In genomic region chr17:84114279-84114994, GRCm38 (mm10) we compare ENCODE assay signal across 9 mouse cellular contexts.
A peak's percentile ranks its signal among the peaks of the same experiment; 100 is the strongest.
DNase-seq lines count a peak whose midpoint lies in the region; ATAC-seq and TF ChIP-seq lines count a peak whose summit lies in the region.
"Had no signal": no experiment of that assay in that cellular context is flagged by ENCODE, and none has a peak within 500 bp of the region (broad histone marks: within the 10 kb centered on the region; RNA-seq: fewer than 3 reads in every experiment).

No protein-coding gene starts in this region.

- H3K4me2 ChIP-seq in limb, embryonic 13.5 days (replicated peaks): no peak overlapping the region

- no peak for TF ChIP-seq RAD21 in MEL (IDR thresholded peaks at IDR 0.05; ENCODE audit: low read depth, low read length)

- no peak for TF ChIP-seq EP300 in MEL (IDR thresholded peaks at IDR 0.05; ENCODE audit: low read depth in 1 of 2, low read length in 2 of 2)

- H3K9me3 ChIP-seq in MEL (replicated peaks; ENCODE audit: insufficient read depth, low read length): no peaks in the 10 kb centered on the region
- no peaks in the 10 kb centered on the region for H3K9me3 ChIP-seq in limb, embryonic 13.5 days

- TF ChIP-seq POLR2A in kidney, adult 2 months (IDR thresholded peaks at IDR 0.05; ENCODE audit: low read depth, low read length): no peak
- peak in 1 of 2 experiments; percentile 4; a peak in 1 of 4 replicates for TF ChIP-seq POLR2A in MEL (IDR thresholded peaks at IDR 0.05; ENCODE audit: control insufficient read depth in 1 of 2, insufficient read depth in 1 of 2, low read depth in 1 of 2, low read length in 2 of 2, poor library complexity in 1 of 2)

- H3K4me1 ChIP-seq in kidney, adult 2 months (ENCODE audit: control insufficient read depth, insufficient read depth, low read length): peaks cover 5% of the 10 kb centered on the region; the same call in 1 of the 2 replicates
- peaks cover 19 to 65% of the 10 kb centered on the region in 2 experiments for H3K4me1 ChIP-seq in MEL (ENCODE audit: control insufficient read depth in 1 of 2, insufficient read depth in 2 of 2, low read length in 2 of 2)
- H3K4me1 ChIP-seq in limb, embryonic 13.5 days: peaks cover 64% of the 10 kb centered on the region

- H3K27me3 ChIP-seq in kidney, adult 2 months (replicated peaks; ENCODE audit: control insufficient read depth, insufficient read depth, low read length): no peaks in the 10 kb centered on the region
- no peaks in the 10 kb centered on the region for H3K27me3 ChIP-seq in MEL (ENCODE audit: control insufficient read depth in 1 of 2, insufficient read depth in 2 of 2, low read length in 2 of 2)
- H3K27me3 ChIP-seq in limb, embryonic 13.5 days: no peaks in the 10 kb centered on the region

- H3K4me3 ChIP-seq in kidney, adult 2 months (ENCODE audit: insufficient read depth, low read depth, low read length): no peak overlapping the region
- H3K4me3 ChIP-seq in MEL (ENCODE audit: control insufficient read depth in 1 of 2, insufficient read depth in 1 of 2, low read depth in 2 of 2, low read length in 2 of 2): peak overlapping the region; percentile 15 to 24; a peak in 3 of 4 replicates
- H3K4me3 ChIP-seq in limb, embryonic 13.5 days: no peak overlapping the region

- ATAC-seq in limb, embryonic 13.5 days (ENCODE audit: low FRiP score, low read depth): no peak
- ATAC-seq: midbrain, embryonic 16.5 days had no signal

- peak overlapping the region; percentile 26; the same call in 1 of the 2 replicates for H3K27ac ChIP-seq in kidney, adult 2 months (ENCODE audit: insufficient read depth, low read depth, low read length)
- H3K27ac ChIP-seq in MEL (ENCODE audit: control insufficient read depth, low read depth, low read length): peak overlapping the region; percentile 93
- H3K27ac ChIP-seq in limb, embryonic 13.5 days: peak overlapping the region; percentile 22; the same call in 1 of the 2 replicates

- DNase-seq in kidney, adult 2 months: no peak
- DNase-seq in kidney, postnatal 4 days: no peak
- DNase-seq in 416B (ENCODE audit: low read depth) (peak; percentile 20), MEL (ENCODE audit: low read depth, low spot score) (no peak)
- DNase-seq in ovary, postnatal 10 days (ENCODE audit: low spot score): no peak
- no peak for DNase-seq in cerebellum, adult 9-10 months
- DNase-seq in cerebellum, adult 8-10 months: no peak

- H3K9ac ChIP-seq in MEL (ENCODE audit: control insufficient read depth, low read depth, low read length, poor library complexity, severe bottlenecking): peak overlapping the region; percentile 66
- H3K9ac ChIP-seq in limb, embryonic 13.5 days: no peak overlapping the region

- H3K36me3 ChIP-seq in kidney, adult 2 months (ENCODE audit: control insufficient read depth, insufficient read depth, low read length): no peaks in the 10 kb centered on the region
- peaks cover 0 to 48% of the 10 kb centered on the region in 2 experiments; a peak in 2 of 4 replicates for H3K36me3 ChIP-seq in MEL (ENCODE audit: control insufficient read depth in 1 of 2, insufficient read depth in 2 of 2, low read length in 2 of 2)
- H3K36me3 ChIP-seq in limb, embryonic 13.5 days: no peaks in the 10 kb centered on the region

- TF ChIP-seq CTCF in kidney, adult 2 months (conservative IDR thresholded peaks at IDR 0.05; ENCODE audit: insufficient read depth, insufficient read length, low read depth, low read length): no peak
- no peak for TF ChIP-seq CTCF in MEL (IDR thresholded peaks at IDR 0.05 in 2 of 3, conservative IDR thresholded peaks at IDR 0.05 in 1 of 3; ENCODE audit: control insufficient read depth in 1 of 3, insufficient read depth in 1 of 3, low read depth in 2 of 3, low read length in 3 of 3, poor library complexity in 1 of 3, severe bottlenecking in 1 of 3)

- peaks cover 6% of the 10 kb centered on the region; the same call in 1 of the 2 replicates for H3K79me2 ChIP-seq in MEL (ENCODE audit: control insufficient read depth, insufficient read depth, low read length, poor library complexity)

- WGBS in kidney, adult 2 months: 51% methylated on average over 9 of the region's 9 CpGs
- 67% methylated on average over 9 of the region's 9 CpGs for WGBS in limb, embryonic 13.5 days

TF ChIP-seq in MEL, 35 proteins besides CTCF, POLR2A, EP300 and RAD21:
- TF ChIP-seq GATA1 (IDR thresholded peaks at IDR 0.05; ENCODE audit: low read depth, low read length) (peak; percentile 67), UBTF (IDR thresholded peaks at IDR 0.05; ENCODE audit: borderline replicate concordance, insufficient read depth, low read depth, low read length) (0 out of 2 replicates have a peak, but pooled peaks have one; percentile 2), MYB (IDR thresholded peaks at IDR 0.05; ENCODE audit: low read depth, low read length) (no peak), TBP (IDR thresholded peaks at IDR 0.05; ENCODE audit: low read depth, low read length) (no peak), MYC (IDR thresholded peaks at IDR 0.05; ENCODE audit: low read depth, low read length) (no peak), ZMIZ1 (IDR thresholded peaks at IDR 0.05; ENCODE audit: low read depth, low read length) (no peak), USF1 (IDR thresholded peaks at IDR 0.05; ENCODE audit: low read depth, low read length) (no peak), GABPA (IDR thresholded peaks at IDR 0.05; ENCODE audit: low read depth, low read length) (no peak), BHLHE40 (IDR thresholded peaks at IDR 0.05; ENCODE audit: borderline replicate concordance, low read depth, low read length) (no peak), ELF1 (IDR thresholded peaks at IDR 0.05; ENCODE audit: low read depth, low read length) (no peak), CHD1 (IDR thresholded peaks at IDR 0.05; ENCODE audit: low read depth, low read length) (no peak), SMC3 (IDR thresholded peaks at IDR 0.05; ENCODE audit: low read depth, low read length) (no peak), ZKSCAN1 (IDR thresholded peaks at IDR 0.05; ENCODE audit: low read depth, low read length) (no peak), POLR2AphosphoS2 (IDR thresholded peaks at IDR 0.05; ENCODE audit: low read length) (no peak), POLR2AphosphoS5 (IDR thresholded peaks at IDR 0.05; ENCODE audit: borderline replicate concordance, low read depth, low read length) (peak; percentile 83; the same call in 1 of the 2 replicates), RCOR1 (IDR thresholded peaks at IDR 0.05; ENCODE audit: low read depth, low read length) (no peak), MEF2A (IDR thresholded peaks at IDR 0.05; ENCODE audit: extremely low read depth, insufficient replicate concordance, low read depth, low read length, poor library complexity, severe bottlenecking) (no peak)

Comparison
In these comparisons a context has a peak if more than half of its experiments do, and no peak if none do; other contexts are left out.
1. H3K27ac ChIP-seq: peak in every context shown above with its lines; median percentile 93 in MEL; 26 in kidney, adult 2 months; 22 in limb, embryonic 13.5 days.
2. H3K4me3 ChIP-seq: peak in MEL (2 of 2); none in kidney, adult 2 months (single experiment) and limb, embryonic 13.5 days (single experiment).